Mouse (Mus musculus) erythroblast, embryonic 14.5 days (primary cell): ENCODE data around the gene Mgst2. TPM values are rescaled to one million over a fixed set of nuclear protein-coding genes. Genes with fewer than 3 reads are reported as not detected.
A peak's percentile ranks its signal among the peaks of the same experiment; 100 is the strongest.

Experiments used
- H3K27me3 ChIP-seq: 2 replicates; pipeline ENCODE4 v1.6.1; 2012; ENCODE audit warnings: inconsistent platforms; ENCODE audit not compliant: control insufficient read depth
- H3K36me3 ChIP-seq: 2 replicates; pipeline ENCODE4 v1.6.1; 2012; ENCODE audit warnings: mild to moderate bottlenecking, inconsistent platforms; ENCODE audit not compliant: control insufficient read depth
- H3K4me1 ChIP-seq: 2 replicates; pipeline ENCODE4 v1.6.1; 2012; ENCODE audit warnings: inconsistent platforms; ENCODE audit not compliant: control insufficient read depth
- H3K4me3 ChIP-seq: replicated peaks from 2 replicates; pipeline ENCODE3; 2012; ENCODE audit warnings: moderate library complexity, mild to moderate bottlenecking, inconsistent platforms
- H3K9me3 ChIP-seq: 2 replicates; pipeline ENCODE4 v1.6.1; 2012; ENCODE audit warnings: low read length, inconsistent platforms, mixed read lengths; ENCODE audit not compliant: control insufficient read depth
- GATA1 ChIP-seq: IDR thresholded peaks from 2 replicates; pipeline ENCODE4 v1.6.1; 2012; ENCODE audit warnings: low read length, inconsistent platforms, mixed read lengths
- TAL1 ChIP-seq: IDR thresholded peaks from 3 replicates; pipeline ENCODE4 v1.6.1; 2012; ENCODE audit warnings: low read length, inconsistent platforms, mixed read lengths
- polyA plus RNA-seq: library from polyadenylated mRNA; stranded (reverse); fragments of >175 nt; gene quantifications from 2 replicates; pipeline ENCODE4 v1.2.3, GENCODE M21; 2012

Mgst2 gene
- polyA plus RNA-seq, 1 experiment, result not detected

DNA sequence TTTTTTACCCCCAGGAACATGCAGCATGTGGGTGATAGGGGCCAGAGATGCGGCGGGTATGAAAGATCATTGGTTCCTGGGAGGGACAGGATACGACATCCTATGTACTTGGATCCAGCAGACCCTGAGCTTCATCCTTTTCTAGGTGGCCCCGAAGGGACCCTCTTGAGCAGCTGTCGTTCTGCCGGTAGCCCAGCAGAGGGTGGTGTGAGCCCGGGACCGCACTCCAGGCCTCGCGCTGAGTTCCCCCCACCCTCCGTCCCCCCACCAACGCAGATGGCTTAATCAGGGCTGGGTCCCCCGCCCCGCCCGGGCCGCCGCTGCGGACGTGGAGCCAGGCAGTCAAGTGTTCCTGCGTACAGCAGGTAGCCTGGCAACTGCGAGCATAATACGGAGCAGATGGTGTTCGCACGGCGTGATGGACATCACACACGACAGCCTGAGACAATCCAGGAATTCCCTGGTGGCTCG lies 41.2 kb downstream of the Mgst2 start:
- Histone ChIP-seq H3K9me3 (no peaks in the 10 kb centered on the region), H3K27me3 (peaks cover 31% of the 10 kb centered on the region), H3K4me3 (peak overlapping the region; percentile 51), H3K36me3 (no peaks in the 10 kb centered on the region; the same call in 1 of the 2 replicates), H3K4me1 (peaks cover 13% of the 10 kb centered on the region)
- TF ChIP-seq TAL1 (no peak), GATA1 (no peak)

DNA sequence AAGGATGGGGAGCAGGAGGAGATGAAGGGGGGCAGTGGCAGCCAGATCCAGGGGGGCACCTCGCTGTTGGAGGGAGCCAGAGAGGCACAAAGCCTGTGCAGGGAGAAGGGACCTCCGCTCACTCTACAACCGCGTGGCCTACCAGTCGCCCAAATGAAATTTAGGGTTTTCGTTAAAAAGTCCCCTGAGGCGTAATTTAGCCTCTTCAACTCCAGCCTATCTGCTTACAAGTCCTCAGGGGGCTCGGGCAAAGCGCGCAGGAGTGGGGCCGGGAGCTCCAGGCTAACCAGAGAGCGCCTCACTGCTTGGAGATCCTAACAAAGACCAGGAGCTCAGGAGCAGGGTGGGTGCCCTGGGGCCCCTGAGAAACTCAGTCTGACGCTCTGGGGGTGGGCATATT lies 41.8 kb downstream of the Mgst2 start:
- TF ChIP-seq GATA1, result no peak
- no peak for TF ChIP-seq TAL1
- Histone ChIP-seq H3K9me3 (no peaks in the 10 kb centered on the region), H3K4me3 (no peak overlapping the region), H3K27me3 (peaks cover 31% of the 10 kb centered on the region), H3K36me3 (no peaks in the 10 kb centered on the region), H3K4me1 (peaks cover 13% of the 10 kb centered on the region)

DNA sequence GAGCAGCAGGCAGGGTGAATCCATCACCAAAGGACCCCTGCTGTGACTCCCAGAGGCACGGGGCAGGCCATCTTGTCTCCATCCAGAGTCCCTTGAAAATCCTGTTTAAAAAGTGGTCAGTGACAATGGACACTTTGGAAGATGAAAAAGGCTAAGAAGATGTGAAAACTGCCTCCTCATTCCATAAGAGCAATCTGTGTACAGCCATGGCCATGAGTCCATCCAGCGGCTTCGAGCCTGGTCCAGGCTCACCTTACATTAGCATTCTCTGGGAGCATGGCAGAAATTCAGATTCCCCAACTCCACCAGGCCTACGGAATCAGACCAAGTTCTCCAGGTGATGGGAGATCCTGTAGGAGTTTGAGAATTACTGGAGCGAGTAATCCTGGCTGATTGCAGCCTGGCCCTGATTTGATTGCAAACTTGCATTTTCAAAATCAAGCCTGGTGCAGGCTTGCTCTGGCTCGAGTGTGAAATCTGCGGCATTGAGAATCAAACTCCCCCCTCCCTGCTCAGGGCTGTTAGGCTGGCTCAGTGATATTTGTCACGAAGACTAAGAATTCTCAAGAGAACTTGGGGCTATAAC lies 42.6 kb downstream of the Mgst2 start:
- H3K9me3 ChIP-seq, result peaks cover 1% of the 10 kb centered on the region; the same call in 1 of the 2 replicates
- TF ChIP-seq GATA1, result no peak
- no peak for TF ChIP-seq TAL1
- no peak overlapping the region for H3K4me3 ChIP-seq
- H3K4me1 ChIP-seq, result peaks cover 13% of the 10 kb centered on the region
- no peaks in the 10 kb centered on the region for H3K36me3 ChIP-seq
- H3K27me3 ChIP-seq, result peaks cover 31% of the 10 kb centered on the region

DNA sequence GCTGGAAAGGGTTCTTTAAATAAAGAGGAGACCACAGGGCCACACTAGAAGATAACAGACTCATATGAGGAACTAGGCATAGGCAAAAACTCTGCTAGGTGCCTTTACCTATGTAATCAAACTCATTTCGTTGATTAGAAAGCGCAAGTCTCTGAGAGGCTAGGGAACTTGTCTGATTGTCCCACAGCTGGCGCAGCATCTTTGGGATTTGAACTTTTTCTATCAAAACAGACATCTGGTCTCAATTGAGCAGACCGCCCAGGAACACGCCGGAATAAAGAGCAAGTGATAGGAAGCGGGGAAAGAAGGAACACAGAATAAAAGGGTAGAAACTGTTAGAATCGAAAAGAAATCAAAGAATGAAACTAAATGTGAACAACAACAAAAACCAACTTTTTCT lies 43.3 kb downstream of the Mgst2 start:
- H3K27me3 ChIP-seq, result peaks cover 31% of the 10 kb centered on the region
- TF ChIP-seq GATA1 (no peak), TAL1 (no peak)
- H3K36me3 ChIP-seq, result no peaks in the 10 kb centered on the region
- H3K9me3 ChIP-seq, result peaks cover 2% of the 10 kb centered on the region; the same call in 1 of the 2 replicates
- H3K4me3 ChIP-seq, result no peak overlapping the region
- peaks cover 13% of the 10 kb centered on the region for H3K4me1 ChIP-seq

DNA sequence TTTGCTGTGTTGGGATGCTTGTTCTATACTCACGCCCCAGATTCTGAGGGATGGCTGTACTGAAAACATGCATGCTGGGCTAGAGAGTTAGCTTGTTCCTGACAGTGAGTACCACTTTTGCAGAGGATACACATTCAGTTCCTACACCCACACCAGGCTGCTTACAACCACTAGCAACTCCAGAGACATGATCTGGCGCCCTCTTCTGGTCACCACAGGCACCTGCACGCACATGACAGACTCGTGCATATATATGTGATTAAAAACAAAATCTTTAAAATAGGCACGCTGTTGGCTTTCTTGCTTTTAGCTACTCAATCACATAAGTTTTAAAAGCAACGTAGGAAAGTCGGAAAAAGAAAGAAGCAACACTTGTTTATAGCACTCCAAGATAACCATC lies 45.1 kb downstream of the Mgst2 start:
- Histone ChIP-seq H3K9me3 (peaks cover 2% of the 10 kb centered on the region; the same call in 1 of the 2 replicates), H3K4me3 (no peak overlapping the region), H3K36me3 (no peaks in the 10 kb centered on the region), H3K4me1 (peaks cover 24% of the 10 kb centered on the region), H3K27me3 (peaks cover 30% of the 10 kb centered on the region)
- TF ChIP-seq TAL1 (no peak), GATA1 (no peak)

DNA sequence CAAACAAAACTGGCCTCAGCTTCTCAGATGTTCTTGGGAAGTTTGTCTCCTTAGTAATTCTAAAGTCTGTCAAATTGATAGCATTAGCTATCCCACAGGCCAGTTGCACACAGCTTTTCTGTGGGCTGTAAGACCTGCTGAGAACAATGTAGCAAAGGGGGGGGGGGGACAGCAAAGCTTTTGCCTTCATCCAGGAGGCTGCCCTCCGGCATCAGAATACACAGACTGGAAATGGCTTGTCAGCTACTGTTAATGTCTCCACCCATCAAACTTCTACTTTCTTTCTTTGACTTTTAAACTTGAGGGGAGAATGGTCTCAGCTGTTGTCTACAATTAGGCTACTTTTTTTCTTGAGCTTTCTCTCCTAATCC lies 48.2 kb downstream of the Mgst2 start:
- Histone ChIP-seq H3K27me3 (no peaks in the 10 kb centered on the region), H3K9me3 (peaks cover 2% of the 10 kb centered on the region; the same call in 1 of the 2 replicates), H3K4me3 (no peak overlapping the region), H3K4me1 (peaks cover 38% of the 10 kb centered on the region), H3K36me3 (no peaks in the 10 kb centered on the region)
- TF ChIP-seq TAL1 (no peak), GATA1 (no peak)

DNA sequence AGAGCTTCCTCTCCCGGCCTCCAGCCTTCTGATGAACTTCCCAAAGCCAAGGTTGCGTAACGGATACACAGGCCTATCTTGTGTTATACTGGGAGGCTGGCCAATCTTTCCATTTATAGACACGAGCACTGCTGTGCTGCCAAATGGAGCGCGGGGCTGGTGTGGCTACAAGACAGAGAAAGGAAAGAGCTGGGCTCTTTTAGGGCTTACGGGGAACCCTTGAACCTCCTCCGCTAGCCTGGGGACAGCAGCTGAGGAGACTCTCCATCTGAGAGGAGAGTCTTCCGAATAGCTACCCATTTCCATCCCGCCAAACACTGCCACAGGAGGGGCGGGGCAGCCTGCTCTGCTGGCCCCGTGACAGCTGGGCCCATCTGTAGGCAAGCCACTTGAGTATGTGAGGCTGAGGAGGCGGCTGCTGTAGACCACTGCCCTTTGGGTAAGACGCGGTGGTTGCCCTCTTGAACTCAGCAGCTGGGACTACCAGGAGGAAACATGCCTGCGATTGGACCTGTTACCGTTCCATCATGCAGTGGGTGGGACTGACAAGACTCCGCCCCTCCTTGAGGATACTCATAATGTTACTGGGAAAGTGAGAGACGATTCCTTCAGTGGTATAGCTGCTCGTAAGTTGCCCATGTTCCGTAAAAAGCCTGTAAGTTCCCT lies 48.7 kb downstream of the Mgst2 start:
- TF ChIP-seq GATA1, result no peak
- no peaks in the 10 kb centered on the region for H3K36me3 ChIP-seq
- H3K4me3 ChIP-seq, result peak overlapping the region; percentile 44
- H3K4me1 ChIP-seq, result peaks cover 43% of the 10 kb centered on the region
- H3K27me3 ChIP-seq, result no peaks in the 10 kb centered on the region
- peaks cover 2% of the 10 kb centered on the region; the same call in 1 of the 2 replicates for H3K9me3 ChIP-seq

DNA sequence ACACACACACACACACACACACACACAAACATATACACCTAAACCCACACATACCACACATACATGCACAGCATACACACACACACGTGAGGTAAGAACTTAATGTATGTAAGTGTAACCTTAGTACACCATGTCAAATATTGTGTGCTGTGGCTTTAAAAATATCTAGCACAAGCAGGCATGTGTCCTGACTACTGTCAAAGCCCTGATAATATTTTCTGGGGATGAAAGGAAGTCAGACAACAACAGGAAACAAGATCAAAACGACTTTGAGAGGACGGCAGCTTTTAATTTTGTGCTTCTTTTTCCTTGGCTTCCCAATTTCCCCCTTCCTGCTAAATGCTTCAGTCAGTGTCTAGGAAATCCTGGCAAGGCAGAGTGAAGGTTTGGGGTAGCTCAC lies 52.2 kb downstream of the Mgst2 start:
- Histone ChIP-seq H3K4me1 (peaks cover 51% of the 10 kb centered on the region), H3K27me3 (no peaks in the 10 kb centered on the region), H3K4me3 (no peak overlapping the region), H3K9me3 (peaks cover 2% of the 10 kb centered on the region; the same call in 1 of the 2 replicates), H3K36me3 (no peaks in the 10 kb centered on the region)
- TF ChIP-seq TAL1 (peak; percentile 68), GATA1 (no peak)

DNA sequence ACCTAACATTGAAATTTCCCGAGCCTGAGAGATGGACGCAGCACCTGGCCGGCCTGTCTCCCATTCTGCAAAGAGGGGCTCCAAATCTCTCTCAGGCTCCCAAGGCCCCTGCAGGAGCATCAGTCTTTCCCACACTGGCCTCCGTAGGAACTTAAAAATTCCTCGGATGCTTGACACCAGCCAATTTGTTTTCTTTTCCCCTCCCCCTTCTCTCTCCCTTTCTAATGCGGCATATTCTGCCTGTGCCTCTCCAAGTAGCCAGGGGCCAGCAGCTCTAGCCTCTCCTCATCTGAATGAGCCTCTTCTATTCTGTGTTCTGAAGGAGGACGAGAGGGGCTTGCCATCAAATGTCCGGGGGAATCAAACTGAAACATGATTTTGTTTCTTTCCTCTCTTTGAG lies 53.1 kb downstream of the Mgst2 start:
- H3K36me3 ChIP-seq, result no peaks in the 10 kb centered on the region
- TF ChIP-seq TAL1, result no peak
- no peak for TF ChIP-seq GATA1
- H3K9me3 ChIP-seq, result no peaks in the 10 kb centered on the region
- H3K4me3 ChIP-seq, result no peak overlapping the region
- H3K27me3 ChIP-seq, result no peaks in the 10 kb centered on the region
- H3K4me1 ChIP-seq, result peaks cover 51% of the 10 kb centered on the region
